Mouse (Mus musculus) CH12F3 (cell line): ENCODE results near the gene Acta2.

Experiments used
- in situ Hi-C: fragments of 300-500 bp; cut with MboI; formaldehyde crosslinking; loops from 2 replicates; pipeline ENCODE4 v1.14.3; 2020; ENCODE audit warnings: low sequenced_read_pairs

Acta2 gene

GRCm38 (mm10) chr19:34194132-34194745, 61.2 kb downstream of the Acta2 start:
- in situ Hi-C loops, result no loop called here

- in situ Hi-C loops, result no loop called here
Measured at GRCm38 (mm10) chr19:34193683-34194082, 61.7 kb downstream of the Acta2 start.

GRCm38 (mm10) chr19:34193149-34193548, 62.2 kb downstream of the Acta2 start:
- in situ Hi-C loops, result no loop called here

GRCm38 (mm10) chr19:34192008-34192963, 63.1 kb downstream of the Acta2 start, which contains the start of gene Stambpl1:
Gene Stambpl1 (plus strand): TSS chr19:34192229.
- in situ Hi-C loops, result no loop called here

GRCm38 (mm10) chr19:34191645-34192007, 63.8 kb downstream of the Acta2 start:
- in situ Hi-C loops, result no loop called here
